17 mouse cellular contexts compared by ENCODE assay signal in the genomic region with DNA sequence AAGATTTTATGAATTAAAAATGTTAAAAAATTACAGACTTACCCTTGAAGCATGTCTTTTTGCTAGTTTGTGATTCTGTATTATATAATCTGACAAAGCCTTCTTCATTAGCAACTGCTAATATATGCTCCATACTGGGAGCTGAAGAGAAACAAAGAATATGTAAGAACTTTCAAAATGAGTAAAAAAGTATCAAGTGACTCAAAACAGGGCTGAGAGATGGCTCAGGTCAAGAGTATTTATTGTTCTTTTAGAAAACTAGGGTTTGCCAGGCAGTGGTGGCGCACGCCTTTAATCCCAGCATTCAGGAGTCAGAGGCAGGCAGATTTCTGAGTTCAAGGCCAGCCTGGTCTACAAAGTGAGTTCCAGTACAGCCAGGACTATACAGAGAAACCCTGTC. TPM values are rescaled to one million over a fixed set of nuclear protein-coding genes. Genes with fewer than 3 reads are reported as not detected.
DNase-seq lines count a peak whose midpoint lies in the region; TF ChIP-seq lines count a peak whose summit lies in the region.
"Had no signal": no experiment of that assay in that cellular context is flagged by ENCODE, and none has a peak within 500 bp of the region (broad histone marks: within the 10 kb centered on the region; RNA-seq: fewer than 3 reads in every experiment).

No protein-coding gene starts in this region.

- H3K9ac ChIP-seq in heart, adult 2 months (ENCODE audit: low read depth, low read length) = no peak overlapping the region
- H3K9ac ChIP-seq in CH12.LX (ENCODE audit: insufficient read depth, low read depth) = no peak overlapping the region

- no peak overlapping the region for H3K27ac ChIP-seq in heart, adult 2 months
- no peak overlapping the region for H3K27ac ChIP-seq in CH12.LX (ENCODE audit: insufficient read depth, low read depth)

- TF ChIP-seq POLR2A in heart, adult 2 months (IDR thresholded peaks at IDR 0.05; ENCODE audit: insufficient read depth, low read depth, low read length) = no peak
- no peak for TF ChIP-seq POLR2A in CH12.LX (IDR thresholded peaks at IDR 0.05; ENCODE audit: low read depth, low read length)

- WGBS in heart, adult 2 months = 95% methylated on average over 2 of the region's 2 CpGs

- H3K9me3 ChIP-seq in CH12.LX (replicated peaks; ENCODE audit: low read length) = no peaks in the 10 kb centered on the region
- H3K9me3 ChIP-seq: G1E had no signal

- intact Hi-C loops in heart, adult 2 months (cut with DNase I) = loop anchor here (2.0 kb wide), 1 partner anchor 205 kb away; no protein-coding TSS in a partner anchor

- peak; percentile 22 for DNase-seq in heart, adult 11 months
- DNase-seq in heart, adult 2 months = no peak
- DNase-seq in CH12.LX (ENCODE audit: extremely low read depth) = no peak
- DNase-seq in thymus, postnatal 0 days (ENCODE audit: low spot score) = no peak
- DNase-seq: adrenal gland, adult 2 months; adrenal gland, adult 8-10 months; adrenal gland, postnatal 10 days; adrenal gland, postnatal 14 days; adrenal gland, postnatal 25 days; adrenal gland, postnatal 36 days; B cell, adult 2 months; cerebellum, adult 11 months; cerebellum, adult 11-12 months; cerebellum, adult 18-20 months; cerebellum, adult 2 months had no signal

- H3K36me3 ChIP-seq in heart, adult 2 months (ENCODE audit: control insufficient read depth, insufficient read depth, low read length) = no peaks in the 10 kb centered on the region
- H3K36me3 ChIP-seq in CH12.LX (replicated peaks in 1 of 2; ENCODE audit: control insufficient read depth in 1 of 2, insufficient read depth in 1 of 2, low read length in 1 of 2) = peaks cover 14 to 53% of the 10 kb centered on the region in 2 experiments

- no peak overlapping the region for H3K4me3 ChIP-seq in heart, adult 2 months
- H3K4me3 ChIP-seq in CH12.LX (replicated peaks in 1 of 3; ENCODE audit: low read depth in 2 of 3, low read length in 2 of 3, poor library complexity in 1 of 3) = no peak overlapping the region

- no peaks in the 10 kb centered on the region for H3K79me2 ChIP-seq in heart, adult 2 months (replicated peaks; ENCODE audit: control insufficient read depth, insufficient read depth, low read length)
- peaks cover 79% of the 10 kb centered on the region for H3K79me2 ChIP-seq in CH12.LX (replicated peaks; ENCODE audit: control insufficient read depth, extremely low read depth, insufficient read depth, poor library complexity, severe bottlenecking)

- in situ Hi-C loops in CH12.LX (cut with MboI; ENCODE audit: low pct_ligation_motif_present, low pct_unique_long_range_greater_than_20kb, low sequenced_read_pairs) = loop anchor here (10.0 kb wide), 1 partner anchor 255 kb away; a partner anchor contains a TSS

- H3K27me3 ChIP-seq in heart, adult 2 months (ENCODE audit: control insufficient read depth, insufficient read depth, low read length) = no peaks in the 10 kb centered on the region
- H3K27me3 ChIP-seq in CH12.LX (replicated peaks) = no peaks in the 10 kb centered on the region
- H3K27me3 ChIP-seq: Patski had no signal

- no peaks in the 10 kb centered on the region for H3K4me1 ChIP-seq in heart, adult 2 months (ENCODE audit: control insufficient read depth, insufficient read depth, low read length)
- H3K4me1 ChIP-seq in CH12.LX (ENCODE audit: control insufficient read depth in 1 of 2, insufficient read depth in 2 of 2) = peaks cover 0 to 38% of the 10 kb centered on the region in 2 experiments; a peak in 2 of 4 replicates

- no peak for TF ChIP-seq CTCF in heart, adult 2 months (IDR thresholded peaks at IDR 0.05)
- TF ChIP-seq CTCF in CH12.LX (conservative IDR thresholded peaks at IDR 0.05 in 1 of 2, IDR thresholded peaks at IDR 0.05 in 1 of 2; ENCODE audit: low read depth in 2 of 2, low read length in 2 of 2) = no peak

- dilution Hi-C loops in CH12.LX (cut with MboI; ENCODE audit: extremely low pct_ligation_motif_present, extremely low pct_unique_long_range_greater_than_20kb, low sequenced_read_pairs) = no loop called here

- TF ChIP-seq RAD21 in CH12.LX (IDR thresholded peaks at IDR 0.05; ENCODE audit: low read depth, low read length) = no peak

- H3K4me2 ChIP-seq in CH12.LX (ENCODE audit: insufficient read depth, low read depth, poor library complexity, severe bottlenecking) = no peak overlapping the region

- TF ChIP-seq EP300 in heart, adult 2 months (IDR thresholded peaks at IDR 0.05; ENCODE audit: insufficient read depth, low read depth, low read length) = no peak
- TF ChIP-seq EP300 in CH12.LX (IDR thresholded peaks at IDR 0.05; ENCODE audit: low read length) = peak; percentile 78; the same call in 1 of the 2 replicates

TF ChIP-seq in CH12.LX, 34 proteins besides CTCF, POLR2A, EP300 and RAD21:
- TF ChIP-seq GABPA (IDR thresholded peaks at IDR 0.05; ENCODE audit: insufficient replicate concordance, low read depth, low read length) (no peak), IRF4 (IDR thresholded peaks at IDR 0.05; ENCODE audit: low read depth, low read length) (peak; percentile 92), JUN (IDR thresholded peaks at IDR 0.05; ENCODE audit: insufficient read depth, low read depth, low read length) (peak; percentile 66), JUND (conservative IDR thresholded peaks at IDR 0.05; ENCODE audit: low read depth, low read length) (peak; percentile 88), RCOR1 (conservative IDR thresholded peaks at IDR 0.05; ENCODE audit: low read depth, low read length) (0 out of 2 replicates have a peak, but pooled peaks have one; percentile 58), BHLHE40 (IDR thresholded peaks at IDR 0.05; ENCODE audit: low read depth, low read length) (no peak)

RNA-seq across cellular contexts. Expression of a gene that starts 5.7 kb away (rescaled TPM):
- total RNA-seq in heart, adult 2 months (2021) = under 1 TPM; 0.16 to 0.27 TPM
- polyA plus RNA-seq in heart, adult 2 months (2012; rRNA removed) = 0.06 and 0.29 TPM in 2 replicates
- total RNA-seq in CH12.LX (2012; rRNA removed) (31.8 and 35.0 TPM in 2 replicates), CH12.LX (2014; rRNA removed) (37.7 and 37.9 TPM in 2 replicates)
- 55.8 and 65.2 TPM in 2 replicates for polyA plus RNA-seq in CH12.LX (2012; ENCODE audit: insufficient read length, low read depth)
- 36.8 and 38.8 TPM in 2 replicates for polyA plus RNA-seq in thymus, postnatal 0 days (2015; fragmentation: Nextera tagmentation; extraction: Ambion mirVana)

RNA-seq across cellular contexts. Expression of a gene that starts 5.8 kb away (rescaled TPM):
- total RNA-seq in heart, adult 2 months (2021) = 10 to 100 TPM in 1 of 2 experiments, 1 to 10 TPM in 1; 9.5 to 11.2 TPM
- polyA plus RNA-seq in heart, adult 2 months (2012; rRNA removed) = 16.3 and 22.3 TPM in 2 replicates
- total RNA-seq in CH12.LX (2012; rRNA removed) = 30.4 and 33.7 TPM in 2 replicates
- 46.7 and 50.5 TPM in 2 replicates for total RNA-seq in CH12.LX (2014; rRNA removed)
- 58.8 and 60.4 TPM in 2 replicates for polyA plus RNA-seq in CH12.LX (2012; ENCODE audit: insufficient read length, low read depth)
- polyA plus RNA-seq in thymus, postnatal 0 days (2015; fragmentation: Nextera tagmentation; extraction: Ambion mirVana) = 43.6 and 45.2 TPM in 2 replicates

Comparison
In these comparisons a context has a peak if more than half of its experiments do, and no peak if none do; other contexts are left out.
1. RNA of a gene that starts 5.7 kb away (polyA plus RNA-seq): 55.8 to 65.2 TPM in CH12.LX and 36.8 to 38.8 TPM in thymus, postnatal 0 days; 0.06 to 0.29 TPM in heart, adult 2 months; every median in the first group is over 10 times any median in the second.